Mouse (Mus musculus) liver, adult 2 months (tissue): Measurements from ENCODE around the gene Lipa.

Experiments
- CTCF ChIP-seq: fragments of 200-500 bp; IDR thresholded peaks from 2 replicates; pipeline ENCODE4 v1.5.1; 2011; ENCODE audit warnings: low read depth, low read length, control low read depth
- POLR2A ChIP-seq: fragments of 200-500 bp; IDR thresholded peaks from 2 replicates; pipeline ENCODE4 v1.6.1; 2011; ENCODE audit warnings: low read length, control low read depth; ENCODE audit not compliant: insufficient read depth; ENCODE audit errors: extremely low read depth

DNA sequence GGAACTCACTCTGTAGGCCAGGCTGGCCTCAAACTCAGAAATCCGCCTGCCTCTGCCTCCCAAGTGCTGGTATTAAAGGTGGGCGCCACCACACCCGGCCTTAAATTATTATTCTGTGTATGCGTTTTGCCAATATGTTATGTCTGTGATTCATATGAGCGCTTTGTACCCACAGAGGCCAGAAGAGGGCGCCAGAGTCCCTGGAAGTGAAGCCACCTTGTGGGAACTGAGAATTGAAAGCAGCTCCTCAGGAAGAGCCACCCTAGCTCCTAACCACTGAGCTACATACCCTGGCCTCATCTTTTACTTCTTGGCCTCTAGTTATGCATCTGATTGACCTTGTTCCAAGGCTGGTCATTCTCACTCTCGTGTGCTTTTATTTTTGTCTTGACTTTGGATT, 20.7 kb upstream of the Lipa start:
- TF ChIP-seq CTCF = peak; percentile 86
- TF ChIP-seq POLR2A = no peak
